Mouse (Mus musculus): ENCODE results near the gene Ppp4c.
"Not testable (repeated sequence)": the region's sequence is repeated elsewhere in the genome, so short reads cannot be mapped to it uniquely, and the experiment has no call there.

The Ppp4c gene

GRCm38 (mm10) chr7:126779983-126780970 is 12.0 kb downstream of the Ppp4c start:
- peak; percentile 89 for DNase-seq

DNA sequence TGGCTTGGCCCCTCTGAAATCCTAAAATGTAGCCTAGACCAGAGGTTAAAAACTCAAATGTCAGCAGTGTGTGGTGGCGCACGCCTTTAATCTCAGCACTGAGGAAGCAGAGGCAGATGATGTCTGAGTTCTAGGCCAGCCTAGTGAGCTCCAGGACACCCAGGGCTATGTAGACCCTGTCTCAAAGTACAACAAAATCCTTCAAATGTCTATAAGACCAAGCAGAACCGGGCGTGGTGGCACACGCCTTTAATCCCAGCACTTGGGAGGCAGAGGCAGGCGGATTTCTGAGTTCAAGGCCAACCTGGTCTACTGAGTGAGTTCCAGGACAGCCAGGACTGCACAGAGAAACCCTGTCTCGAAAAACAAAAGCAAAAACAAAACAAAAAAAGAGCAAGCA is 13.2 kb downstream of the Ppp4c start:
- DNase-seq: not testable (repeated sequence)

- DNase-seq: no peak
These were observed 14.1 kb downstream of the Ppp4c start for GRCm38 (mm10) chr7:126778147-126778546.

GRCm38 (mm10) chr7:126777476-126777875 is 14.8 kb downstream of the Ppp4c start:
- peak; percentile 57 for DNase-seq

GRCm38 (mm10) chr7:126776598-126777057 is 15.7 kb downstream of the Ppp4c start, which contains the start of gene Ypel3:
TSS of gene Ypel3 (plus strand) at chr7:126776955.
- DNase-seq: peak; percentile 97

- no peak for DNase-seq
These were observed 16.4 kb downstream of the Ppp4c start for GRCm38 (mm10) chr7:126775978-126776234.

DNA sequence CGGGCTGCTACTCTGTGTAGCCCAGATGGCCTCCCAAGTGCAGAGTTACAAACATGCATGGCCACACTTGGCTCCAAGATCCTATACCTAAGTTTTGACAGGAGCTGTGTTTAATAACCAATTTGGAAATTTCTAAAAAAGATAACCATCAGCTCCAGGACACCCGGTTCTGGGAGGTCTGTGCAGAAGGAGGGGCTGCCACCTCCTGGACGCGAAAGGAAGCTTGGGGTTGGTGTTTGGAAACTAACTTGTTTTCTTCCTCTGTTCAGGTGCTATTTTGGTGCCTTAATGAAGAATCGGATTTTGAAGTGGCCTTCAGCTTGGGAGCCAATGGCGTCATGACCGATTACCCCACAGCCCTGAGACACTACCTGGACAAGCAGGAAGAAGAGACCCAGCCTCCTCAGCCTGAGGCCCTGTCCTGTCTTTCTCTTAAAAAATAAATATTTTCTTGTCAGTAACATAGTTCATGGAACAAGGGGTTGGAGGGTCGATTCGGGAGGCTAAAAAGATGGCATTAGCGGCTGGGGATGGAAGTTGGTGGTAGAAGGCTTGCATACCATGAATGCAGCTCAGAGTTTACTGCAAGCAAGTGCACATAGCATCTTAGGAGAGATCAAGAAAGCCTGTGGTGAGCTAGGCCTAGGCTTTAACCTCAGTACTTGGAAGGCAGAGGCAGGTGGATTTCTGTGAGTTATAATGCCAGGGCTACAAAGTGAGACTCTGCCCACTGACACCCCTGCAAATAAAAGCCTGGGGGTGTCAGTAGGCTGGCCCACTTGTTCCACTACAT is 16.9 kb downstream of the Ppp4c start:
- DNase-seq: no peak

- DNase-seq: no peak
These were observed 17.8 kb downstream of the Ppp4c start for GRCm38 (mm10) chr7:126774463-126774862.

DNA sequence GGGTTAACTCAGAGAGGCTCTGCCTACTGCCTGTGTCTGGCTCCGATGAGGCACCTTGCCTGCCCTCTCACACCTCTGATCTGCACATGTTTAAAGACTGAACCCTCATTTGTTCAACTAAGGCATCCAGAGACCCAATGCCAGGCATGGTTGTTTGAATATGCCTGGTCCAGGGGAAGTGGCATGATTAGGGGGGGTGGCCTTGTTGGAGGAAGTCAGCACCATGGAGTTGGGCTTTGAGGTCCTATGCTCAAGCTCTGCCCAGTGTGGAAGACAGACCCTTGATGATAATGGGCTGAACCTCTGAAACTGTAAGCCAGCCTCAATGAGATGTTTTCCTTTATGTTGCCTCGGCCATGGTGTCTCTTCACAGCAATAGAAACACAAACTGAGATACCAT is 18.9 kb downstream of the Ppp4c start:
- no peak for DNase-seq

DNA sequence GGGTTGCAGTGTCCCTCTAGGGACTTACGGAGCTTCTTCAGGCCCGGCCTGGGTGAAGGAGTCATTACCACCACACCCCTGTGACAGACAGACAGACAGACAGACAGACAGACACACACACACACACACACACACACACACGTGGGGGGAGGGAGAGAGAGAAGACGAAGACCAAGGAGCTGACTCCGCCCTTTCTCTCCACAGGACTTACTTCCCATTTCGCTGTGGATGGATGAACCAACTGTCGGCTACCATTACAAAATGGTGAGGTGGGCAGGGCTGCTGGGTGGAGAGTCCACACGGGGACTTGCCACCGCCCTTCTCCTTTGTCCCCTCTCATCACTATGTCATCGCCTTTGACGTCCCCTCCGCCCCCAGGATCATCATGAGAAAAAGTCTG is 21.5 kb downstream of the Ppp4c start:
- no peak for DNase-seq

- DNase-seq: no peak
These were observed 25.3 kb downstream of the Ppp4c start for GRCm38 (mm10) chr7:126767001-126767400.

GRCm38 (mm10) chr7:126766201-126766600 is 26.1 kb downstream of the Ppp4c start, which contains the start of gene Gdpd3:
TSS of gene Gdpd3 (plus strand) at chr7:126766334.
- DNase-seq: no peak

GRCm38 (mm10) chr7:126765540-126765939 is 26.8 kb downstream of the Ppp4c start:
- DNase-seq: no peak

DNA sequence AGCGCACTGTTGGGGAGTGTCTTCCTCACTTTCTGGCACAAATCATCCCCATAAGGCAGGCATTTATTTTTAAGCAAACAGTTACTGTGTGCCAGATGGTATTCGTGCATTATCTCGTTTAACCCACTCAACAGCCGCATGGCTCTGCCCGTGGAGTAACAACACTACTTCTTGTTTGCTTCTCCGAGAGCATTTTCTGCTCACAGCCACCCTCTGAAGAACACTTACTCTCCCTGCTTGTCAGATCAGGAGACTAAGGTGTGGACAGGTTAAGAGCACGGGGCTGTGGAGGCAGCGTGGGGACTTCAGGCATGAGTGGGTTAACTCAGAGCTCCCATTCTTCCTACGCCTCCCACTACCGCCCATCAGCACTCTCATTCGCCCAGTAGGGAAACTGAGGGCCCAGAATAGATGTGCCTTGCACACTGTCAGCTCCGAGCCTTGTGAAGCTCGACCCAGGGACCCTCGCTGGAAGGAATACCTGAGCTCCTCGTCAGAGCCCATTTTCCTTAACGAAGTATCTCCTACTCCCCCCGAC is 29.8 kb downstream of the Ppp4c start:
- DNase-seq: no peak

- DNase-seq: no peak
These were observed 30.7 kb downstream of the Ppp4c start for GRCm38 (mm10) chr7:126761529-126762067.

- no peak for DNase-seq
These were observed 31.3 kb downstream of the Ppp4c start for GRCm38 (mm10) chr7:126760956-126761355.

GRCm38 (mm10) chr7:126760391-126760802 is 31.9 kb downstream of the Ppp4c start:
- DNase-seq: peak; percentile 73

DNA sequence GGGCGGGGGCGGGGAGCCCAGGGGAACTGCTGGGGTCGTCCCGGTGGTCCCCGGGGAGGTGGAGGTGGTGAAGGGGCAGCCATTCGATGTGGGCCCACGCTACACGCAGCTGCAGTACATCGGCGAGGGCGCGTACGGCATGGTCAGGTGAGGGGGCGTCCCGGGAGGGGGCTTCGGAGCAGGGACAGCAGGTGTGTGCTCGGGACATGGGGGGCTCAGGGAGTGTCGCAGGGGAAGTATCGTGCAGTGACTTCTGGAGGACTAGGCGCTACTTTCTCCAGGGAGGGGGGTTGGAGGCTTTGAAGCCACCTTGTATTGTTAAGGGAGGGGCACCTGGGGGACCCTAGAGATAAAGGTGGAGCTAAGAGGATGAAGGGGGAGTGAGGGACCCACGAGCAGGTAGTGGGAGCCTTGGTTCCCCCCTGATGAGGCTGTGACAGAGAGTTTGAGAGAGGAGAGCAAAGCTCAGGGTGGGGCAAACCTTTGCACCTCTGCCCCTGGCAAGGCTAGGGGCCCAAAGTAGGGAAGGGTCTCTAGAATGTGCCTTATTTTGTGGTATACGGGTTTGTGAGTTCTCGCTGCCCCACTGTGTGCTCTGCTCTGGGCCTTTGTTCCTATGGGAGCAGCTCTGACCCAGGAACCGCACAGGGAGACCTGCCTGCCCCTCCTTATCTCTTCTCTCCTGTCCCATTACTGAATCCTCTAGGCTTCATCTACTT is 32.5 kb downstream of the Ppp4c start:
- DNase-seq: no peak

DNA sequence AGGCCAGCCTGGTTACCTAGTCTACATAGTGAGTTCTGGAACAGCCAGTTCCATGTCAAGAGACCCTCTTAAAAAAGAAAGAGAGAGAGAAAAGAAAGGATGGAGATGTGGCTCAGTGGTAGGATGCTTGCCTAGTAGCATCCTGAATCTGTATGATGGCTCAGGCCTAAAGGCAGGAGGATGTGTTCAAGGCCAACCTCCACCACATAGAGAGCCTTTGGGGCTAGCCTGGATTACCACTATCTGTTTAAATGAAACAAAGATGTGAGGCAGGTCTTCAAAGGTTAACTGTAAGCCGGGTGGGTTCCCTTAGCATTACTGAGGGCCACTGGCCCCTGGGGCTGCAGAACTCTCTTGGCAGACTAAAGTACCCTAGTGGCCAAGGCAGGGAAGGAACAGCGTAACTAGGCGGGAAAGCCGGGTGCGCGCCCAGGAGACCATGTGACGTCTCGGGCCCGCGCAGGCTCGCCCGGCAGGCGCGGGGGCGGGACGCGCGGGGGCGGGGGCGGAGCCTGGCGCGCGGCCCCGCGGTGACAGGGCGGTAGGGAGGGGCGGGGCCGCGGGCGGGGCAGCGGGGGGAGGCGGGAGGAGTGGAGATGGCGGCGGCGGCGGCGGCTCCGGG is 33.1 kb downstream of the Ppp4c start, which contains the start of gene Mapk3:
Gene Mapk3, plus strand, starts transcription at position 552 of the 622 bp plus-strand sequence.
- DNase-seq: peak; percentile 95

- DNase-seq: no peak
These were observed 33.8 kb downstream of the Ppp4c start for GRCm38 (mm10) chr7:126758539-126758938.

- DNase-seq: peak; percentile 86
These were observed 37.4 kb downstream of the Ppp4c start for GRCm38 (mm10) chr7:126754866-126755265.

Data from kidney, adult 9 months (tissue).